Mouse (Mus musculus): Measurements from ENCODE around the gene Ccdc169. TPM values are rescaled to one million over a fixed set of nuclear protein-coding genes. Genes with fewer than 3 reads are reported as not detected.

The Ccdc169 gene
- polyA plus RNA-seq, 1 experiment from 2014 or later, result 0.19 TPM

DNA sequence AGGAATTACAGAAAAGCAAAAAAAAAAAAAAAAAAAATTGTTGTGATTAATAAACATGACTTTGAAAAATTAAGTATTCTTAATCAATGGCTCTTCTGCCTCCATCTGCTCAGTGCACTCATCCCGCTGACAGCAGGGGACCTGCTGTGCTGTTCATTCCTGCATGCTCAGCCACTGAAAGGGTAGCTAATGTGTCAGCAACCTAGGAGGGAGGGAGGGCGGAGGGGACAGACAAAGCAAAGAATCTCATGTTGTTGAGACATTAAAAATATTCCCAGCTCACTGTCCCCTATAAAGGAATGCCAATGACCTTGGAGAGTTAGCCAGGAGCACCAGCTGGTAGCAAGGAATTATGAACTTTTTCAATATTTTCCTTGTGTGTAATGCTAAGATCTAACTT, 39.1 kb upstream of the Ccdc169 start:
- no peaks in the 10 kb centered on the region for H3K36me3 ChIP-seq (ENCODE audit: control insufficient read depth, insufficient read depth, low read length)
- H3K9ac ChIP-seq (ENCODE audit: low read length), result no peak overlapping the region
- no peak overlapping the region for H3K4me3 ChIP-seq (ENCODE audit: low read depth, low read length)
- 39% methylated on average over 2 of the region's 2 CpGs for WGBS
- DNase-seq (ENCODE audit: low spot score) (peak; percentile 34), ATAC-seq (ENCODE audit: insufficient read depth, low FRiP score, low TSS enrichment) (0 out of 2 replicates have a peak, but pooled peaks have one; percentile 55)
- H3K4me1 ChIP-seq (ENCODE audit: control insufficient read depth, insufficient read depth, low read length), result peaks cover 7% of the 10 kb centered on the region; the same call in 1 of the 2 replicates
- H3K27me3 ChIP-seq (ENCODE audit: control insufficient read depth, insufficient read depth, low read length), result no peaks in the 10 kb centered on the region
- H3K9me3 ChIP-seq (ENCODE audit: control insufficient read depth, low read length), result no peaks in the 10 kb centered on the region
- H3K4me2 ChIP-seq (ENCODE audit: low read depth), result no peak overlapping the region
- no peak overlapping the region for H3K27ac ChIP-seq (ENCODE audit: low read depth, low read length)

GRCm38 (mm10) chr3:55098990-55099389, 38.1 kb upstream of the Ccdc169 start:
- ATAC-seq (ENCODE audit: insufficient read depth, low FRiP score, low TSS enrichment) (no peak), DNase-seq (ENCODE audit: low spot score) (no peak)
- Histone ChIP-seq H3K4me2 (ENCODE audit: low read depth) (no peak overlapping the region), H3K27ac (ENCODE audit: low read depth, low read length) (no peak overlapping the region), H3K36me3 (ENCODE audit: control insufficient read depth, insufficient read depth, low read length) (no peaks in the 10 kb centered on the region), H3K4me3 (ENCODE audit: low read depth, low read length) (no peak overlapping the region), H3K4me1 (ENCODE audit: control insufficient read depth, insufficient read depth, low read length) (peaks cover 7% of the 10 kb centered on the region; the same call in 1 of the 2 replicates), H3K27me3 (ENCODE audit: control insufficient read depth, insufficient read depth, low read length) (no peaks in the 10 kb centered on the region), H3K9me3 (ENCODE audit: control insufficient read depth, low read length) (no peaks in the 10 kb centered on the region), H3K9ac (ENCODE audit: low read length) (no peak overlapping the region)
- WGBS, result 74% methylated on average over 11 of the region's 11 CpGs

DNA sequence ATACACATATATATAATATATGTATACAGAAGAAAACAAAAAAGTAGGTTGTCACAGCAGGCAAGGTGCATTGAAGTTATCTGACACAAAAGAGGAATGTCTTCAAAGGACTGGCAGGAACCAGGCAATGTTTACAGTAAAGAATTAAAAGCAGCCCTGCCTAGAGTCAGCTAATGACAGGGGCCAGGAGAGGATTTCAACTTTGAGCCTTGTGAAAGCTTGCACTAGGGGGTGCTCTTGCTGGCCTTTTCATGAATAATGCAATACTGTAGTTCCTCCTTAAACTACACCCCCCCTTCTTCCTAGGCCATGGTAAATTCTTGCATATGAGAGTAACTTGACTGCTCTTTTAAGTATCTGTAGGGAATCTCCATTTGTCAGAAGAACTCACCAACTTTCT, 36.0 kb upstream of the Ccdc169 start:
- H3K4me1 ChIP-seq (ENCODE audit: control insufficient read depth, insufficient read depth, low read length), result peaks cover 7% of the 10 kb centered on the region; the same call in 1 of the 2 replicates
- no peaks in the 10 kb centered on the region for H3K9me3 ChIP-seq (ENCODE audit: control insufficient read depth, low read length)
- no peak overlapping the region for H3K27ac ChIP-seq (ENCODE audit: low read depth, low read length)
- DNase-seq (ENCODE audit: low spot score), result no peak
- no peaks in the 10 kb centered on the region for H3K27me3 ChIP-seq (ENCODE audit: control insufficient read depth, insufficient read depth, low read length)
- H3K36me3 ChIP-seq (ENCODE audit: control insufficient read depth, insufficient read depth, low read length), result no peaks in the 10 kb centered on the region
- no peak overlapping the region for H3K9ac ChIP-seq (ENCODE audit: low read length)
- no peak for ATAC-seq (ENCODE audit: insufficient read depth, low FRiP score, low TSS enrichment)
- H3K4me2 ChIP-seq (ENCODE audit: low read depth), result no peak overlapping the region
- H3K4me3 ChIP-seq (ENCODE audit: low read depth, low read length), result no peak overlapping the region

DNA sequence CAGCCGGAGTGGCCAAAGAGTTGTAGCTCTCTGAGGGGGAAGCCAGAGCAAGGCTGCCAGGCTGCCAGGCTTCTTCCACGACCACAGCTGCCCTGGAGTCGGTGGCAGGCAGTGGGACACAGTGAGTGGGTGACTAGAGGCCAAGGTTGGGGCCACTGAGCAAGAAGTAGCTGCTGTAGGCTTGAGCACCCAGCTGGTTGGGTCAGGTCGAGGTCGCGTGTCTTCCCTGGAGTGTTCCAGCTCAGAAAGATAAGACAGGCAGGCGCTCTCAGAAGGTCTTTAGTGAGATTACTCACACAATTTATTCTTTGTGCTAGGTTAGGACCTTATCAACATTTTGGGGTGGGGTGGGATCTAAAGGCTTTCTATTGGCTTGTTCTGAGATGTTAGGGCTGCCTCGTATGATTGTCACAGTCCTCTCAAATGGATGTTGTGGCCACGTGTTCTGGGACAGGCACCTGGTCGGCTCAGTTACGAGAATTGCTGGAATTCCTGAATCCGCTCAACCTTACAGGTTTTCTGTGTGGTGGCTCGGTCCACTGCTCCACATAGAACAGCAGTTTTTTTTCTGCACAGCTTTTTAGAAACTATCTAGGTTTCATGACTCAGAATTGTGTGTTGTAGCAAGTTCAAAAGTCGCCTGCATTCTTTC, 31.6 kb upstream of the Ccdc169 start:
- Histone ChIP-seq H3K4me3 (ENCODE audit: low read depth, low read length) (no peak overlapping the region), H3K9ac (ENCODE audit: low read length) (no peak overlapping the region), H3K36me3 (ENCODE audit: control insufficient read depth, insufficient read depth, low read length) (no peaks in the 10 kb centered on the region), H3K27me3 (ENCODE audit: control insufficient read depth, insufficient read depth, low read length) (no peaks in the 10 kb centered on the region), H3K27ac (ENCODE audit: low read depth, low read length) (no peak overlapping the region), H3K9me3 (ENCODE audit: control insufficient read depth, low read length) (no peaks in the 10 kb centered on the region), H3K4me1 (ENCODE audit: control insufficient read depth, insufficient read depth, low read length) (no peaks in the 10 kb centered on the region), H3K4me2 (ENCODE audit: low read depth) (no peak overlapping the region)
- no peak for DNase-seq (ENCODE audit: low spot score)
- ATAC-seq (ENCODE audit: insufficient read depth, low FRiP score, low TSS enrichment), result no peak
- 85% methylated on average over 14 of the region's 14 CpGs for WGBS

GRCm38 (mm10) chr3:55106051-55106450, 31.1 kb upstream of the Ccdc169 start:
- H3K9me3 ChIP-seq (ENCODE audit: control insufficient read depth, low read length), result no peaks in the 10 kb centered on the region
- H3K36me3 ChIP-seq (ENCODE audit: control insufficient read depth, insufficient read depth, low read length), result no peaks in the 10 kb centered on the region
- 92% methylated on average over 17 of the region's 17 CpGs for WGBS
- no peak overlapping the region for H3K4me3 ChIP-seq (ENCODE audit: low read depth, low read length)
- H3K4me2 ChIP-seq (ENCODE audit: low read depth), result no peak overlapping the region
- H3K9ac ChIP-seq (ENCODE audit: low read length), result no peak overlapping the region
- H3K4me1 ChIP-seq (ENCODE audit: control insufficient read depth, insufficient read depth, low read length), result no peaks in the 10 kb centered on the region
- no peak overlapping the region for H3K27ac ChIP-seq (ENCODE audit: low read depth, low read length)
- DNase-seq (ENCODE audit: low spot score), result no peak
- H3K27me3 ChIP-seq (ENCODE audit: control insufficient read depth, insufficient read depth, low read length), result no peaks in the 10 kb centered on the region
- ATAC-seq (ENCODE audit: insufficient read depth, low FRiP score, low TSS enrichment), result no peak

DNA sequence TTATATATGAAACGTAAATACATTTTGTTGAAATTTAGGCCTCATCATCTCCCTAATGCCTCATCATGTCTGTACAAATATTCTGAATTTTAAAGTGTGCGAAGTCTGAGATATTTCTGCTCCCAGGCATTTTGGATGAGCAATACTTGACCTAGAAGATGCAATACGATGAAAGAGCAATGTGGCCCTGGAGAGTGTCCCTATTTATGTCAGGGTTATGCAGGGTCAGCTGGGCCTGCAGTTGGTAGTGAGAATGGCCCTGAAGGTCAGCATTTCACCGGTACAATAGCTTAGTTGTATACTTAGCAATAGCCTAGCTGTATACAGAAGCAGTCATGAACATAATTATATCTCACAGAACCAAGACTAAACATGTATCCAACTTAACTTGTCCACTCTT, 28.0 kb upstream of the Ccdc169 start:
- ATAC-seq (ENCODE audit: insufficient read depth, low FRiP score, low TSS enrichment), result no peak
- H3K4me2 ChIP-seq (ENCODE audit: low read depth), result no peak overlapping the region
- H3K9me3 ChIP-seq (ENCODE audit: control insufficient read depth, low read length), result no peaks in the 10 kb centered on the region
- no peak overlapping the region for H3K27ac ChIP-seq (ENCODE audit: low read depth, low read length)
- no peaks in the 10 kb centered on the region for H3K4me1 ChIP-seq (ENCODE audit: control insufficient read depth, insufficient read depth, low read length)
- no peak overlapping the region for H3K9ac ChIP-seq (ENCODE audit: low read length)
- DNase-seq (ENCODE audit: low spot score), result no peak
- no peak overlapping the region for H3K4me3 ChIP-seq (ENCODE audit: low read depth, low read length)
- 82% methylated on average over 4 of the region's 4 CpGs for WGBS
- H3K36me3 ChIP-seq (ENCODE audit: control insufficient read depth, insufficient read depth, low read length), result no peaks in the 10 kb centered on the region
- H3K27me3 ChIP-seq (ENCODE audit: control insufficient read depth, insufficient read depth, low read length), result no peaks in the 10 kb centered on the region

GRCm38 (mm10) chr3:55111935-55112709, 25.0 kb upstream of the Ccdc169 start, which contains the start of gene Spg20:
Gene Spg20, plus strand, starts transcription at chr3:55112108.
- Histone ChIP-seq H3K9ac (ENCODE audit: low read length) (peak within 1 kb of the TSS; percentile 85), H3K4me3 (ENCODE audit: low read depth, low read length) (peak within 1 kb of the TSS; percentile 54), H3K27ac (ENCODE audit: low read depth, low read length) (peak within 1 kb of the TSS; percentile 51), H3K4me2 (ENCODE audit: low read depth) (peak within 1 kb of the TSS; percentile 60), H3K27me3 (ENCODE audit: control insufficient read depth, insufficient read depth, low read length) (no peaks in the 10 kb centered on the region), H3K4me1 (ENCODE audit: control insufficient read depth, insufficient read depth, low read length) (no peaks in the 10 kb centered on the region), H3K36me3 (ENCODE audit: control insufficient read depth, insufficient read depth, low read length) (peaks cover 4% of the 10 kb centered on the region), H3K9me3 (ENCODE audit: control insufficient read depth, low read length) (no peaks in the 10 kb centered on the region)
- DNase-seq (ENCODE audit: low spot score), result peak; percentile 96
- peak; percentile 97 for ATAC-seq (ENCODE audit: insufficient read depth, low FRiP score, low TSS enrichment)
- WGBS, result 2% methylated on average over 58 of the region's 58 CpGs

DNA sequence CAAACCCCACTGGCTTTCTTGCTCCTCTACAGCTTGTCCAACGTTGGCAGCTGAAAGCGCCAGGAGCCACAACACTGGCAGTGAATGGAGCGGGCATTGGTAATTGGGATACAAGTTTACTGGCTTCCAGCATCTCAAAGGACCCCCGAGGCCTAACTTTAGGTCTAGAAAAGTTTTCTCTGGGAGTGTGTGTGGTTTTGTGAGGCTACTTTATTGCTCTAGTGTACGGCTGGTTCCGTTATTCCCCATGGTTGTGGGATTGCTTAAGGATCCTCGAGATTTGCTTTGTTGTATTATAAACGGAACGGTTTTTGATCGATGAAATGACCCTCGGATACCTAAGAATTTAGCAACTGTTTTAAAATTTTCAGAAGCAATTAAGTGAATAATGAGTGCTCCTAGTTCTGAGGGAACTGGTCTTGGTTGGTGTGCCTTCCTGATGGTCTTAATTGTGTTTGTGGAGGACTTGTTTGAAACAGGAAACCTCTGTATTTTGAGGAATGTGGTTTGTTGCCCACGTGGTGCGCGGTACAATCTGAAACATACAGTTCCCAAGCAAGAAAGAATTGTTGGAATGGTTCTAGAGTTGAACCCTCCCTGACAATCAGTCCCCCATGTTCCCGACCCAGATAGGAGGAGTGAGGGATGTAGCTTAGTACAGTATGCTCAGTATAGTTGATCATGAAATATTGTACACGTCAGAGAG, 24.3 kb upstream of the Ccdc169 start:
- Histone ChIP-seq H3K36me3 (ENCODE audit: control insufficient read depth, insufficient read depth, low read length) (peaks cover 12% of the 10 kb centered on the region), H3K9ac (ENCODE audit: low read length) (peak overlapping the region; percentile 85), H3K9me3 (ENCODE audit: control insufficient read depth, low read length) (no peaks in the 10 kb centered on the region), H3K27ac (ENCODE audit: low read depth, low read length) (no peak overlapping the region), H3K4me2 (ENCODE audit: low read depth) (peak overlapping the region; percentile 60), H3K4me3 (ENCODE audit: low read depth, low read length) (peak overlapping the region; percentile 54), H3K27me3 (ENCODE audit: control insufficient read depth, insufficient read depth, low read length) (no peaks in the 10 kb centered on the region), H3K4me1 (ENCODE audit: control insufficient read depth, insufficient read depth, low read length) (no peaks in the 10 kb centered on the region)
- ATAC-seq (ENCODE audit: insufficient read depth, low FRiP score, low TSS enrichment) (no peak), DNase-seq (ENCODE audit: low spot score) (no peak)
- 51% methylated on average over 16 of the region's 16 CpGs for WGBS
